Mouse (Mus musculus): Measurements from ENCODE around the gene Gnat1. TPM values are rescaled to one million over a fixed set of nuclear protein-coding genes. Genes with fewer than 3 reads are reported as not detected.
A peak's percentile ranks its signal among the peaks of the same experiment; 100 is the strongest.

The Gnat1 gene
- polyA plus RNA-seq, 1 experiment from 2014 or later: 1.2 TPM

DNA sequence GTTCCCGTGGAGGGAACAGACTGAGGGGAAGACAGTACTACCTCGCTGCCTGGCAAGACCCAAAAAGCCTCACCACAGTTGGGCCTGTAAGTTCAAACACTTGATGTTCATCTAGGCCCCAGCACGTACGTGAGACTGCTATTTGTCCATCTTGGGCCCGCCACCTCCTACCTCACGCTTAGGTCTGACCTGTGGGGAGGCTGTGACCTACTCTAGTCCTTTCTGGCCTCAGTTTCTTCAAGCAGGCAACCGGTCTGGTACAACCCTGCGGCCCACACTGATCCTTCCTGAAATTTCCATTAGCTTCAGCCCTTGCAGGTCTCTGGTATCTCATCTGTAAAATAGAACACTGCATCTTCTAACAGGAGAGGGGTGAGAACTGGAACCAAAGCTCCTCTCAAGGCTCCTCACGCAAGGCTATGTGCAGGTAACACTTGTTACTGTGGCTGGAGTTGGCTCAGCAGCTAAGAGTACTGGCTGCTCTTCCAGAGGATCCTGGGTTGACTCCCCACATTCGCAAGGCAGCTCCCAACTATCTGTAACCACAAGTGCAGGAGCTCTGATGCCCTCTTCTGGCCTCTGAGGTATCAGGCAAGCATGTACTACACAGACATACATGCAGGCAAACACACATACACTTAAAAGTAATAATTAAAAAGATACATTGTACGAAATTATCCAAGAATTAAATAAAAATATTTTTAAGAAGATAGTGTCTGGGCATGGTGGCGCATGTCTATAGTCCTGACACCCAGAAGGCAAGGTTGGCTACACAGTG, 54.0 kb downstream of the Gnat1 start:
- Histone ChIP-seq H3K4me3 (replicated peaks) (no peak overlapping the region), H3K36me3 (replicated peaks) (peaks cover 50% of the 10 kb centered on the region), H3K9ac (no peak overlapping the region; the same call in 1 of the 2 replicates), H3K9me3 (replicated peaks) (no peaks in the 10 kb centered on the region), H3K4me1 (replicated peaks) (peaks cover 72% of the 10 kb centered on the region), H3K27me3 (no peaks in the 10 kb centered on the region), H3K4me2 (peak overlapping the region; percentile 43; the same call in 1 of the 2 replicates), H3K27ac (replicated peaks) (peak overlapping the region; percentile 42)
- no peak for ATAC-seq (ENCODE audit: insufficient read depth)
- WGBS (ENCODE audit: insufficient replicate concordance): 80% methylated on average over 12 of the region's 12 CpGs

GRCm38 (mm10) chr9:107624951-107625350, 54.6 kb downstream of the Gnat1 start:
- 69% methylated on average over 3 of the region's 3 CpGs for WGBS (ENCODE audit: insufficient replicate concordance)
- peaks cover 56% of the 10 kb centered on the region for H3K36me3 ChIP-seq (replicated peaks)
- peak overlapping the region; percentile 27; the same call in 1 of the 2 replicates for H3K4me2 ChIP-seq

GRCm38 (mm10) chr9:107624539-107624938, 55.0 kb downstream of the Gnat1 start:
- no peaks in the 10 kb centered on the region for H3K27me3 ChIP-seq
- no peak for ATAC-seq (ENCODE audit: insufficient read depth)
- H3K9ac ChIP-seq: no peak overlapping the region
- peak overlapping the region; percentile 27; the same call in 1 of the 2 replicates for H3K4me2 ChIP-seq
- H3K4me1 ChIP-seq (replicated peaks): peaks cover 72% of the 10 kb centered on the region
- peak overlapping the region; percentile 42 for H3K27ac ChIP-seq (replicated peaks)
- peaks cover 60% of the 10 kb centered on the region for H3K36me3 ChIP-seq (replicated peaks)
- no peaks in the 10 kb centered on the region for H3K9me3 ChIP-seq (replicated peaks)
- H3K4me3 ChIP-seq (replicated peaks): no peak overlapping the region
- WGBS (ENCODE audit: insufficient replicate concordance): 45% methylated on average over 5 of the region's 5 CpGs

More at GRCm38 (mm10) chr9:107624951-107625350, 54.6 kb downstream of the Gnat1 start:
- peaks cover 72% of the 10 kb centered on the region for H3K4me1 ChIP-seq (replicated peaks)
- H3K27me3 ChIP-seq: no peaks in the 10 kb centered on the region
- H3K9ac ChIP-seq: no peak overlapping the region; the same call in 1 of the 2 replicates
- no peak for ATAC-seq (ENCODE audit: insufficient read depth)
- H3K27ac ChIP-seq (replicated peaks): peak overlapping the region; percentile 42
- no peak overlapping the region for H3K4me3 ChIP-seq (replicated peaks)
- no peaks in the 10 kb centered on the region for H3K9me3 ChIP-seq (replicated peaks)

Other genes with a start within 250 kb of the Gnat1 start
- 15.2 and 15.9 TPM in 2 replicates for gene Tmem115, start 145.8 kb downstream of the Gnat1 start, polyA plus RNA-seq (2015; fragmentation: Nextera tagmentation; extraction: Ambion mirVana)
- gene Cyb561d2, start 137.5 kb downstream of the Gnat1 start, polyA plus RNA-seq (2015; fragmentation: Nextera tagmentation; extraction: Ambion mirVana): 13.1 and 13.2 TPM in 2 replicates
- 11.2 and 13.2 TPM in 2 replicates for gene Nprl2, start 137.5 kb downstream of the Gnat1 start, polyA plus RNA-seq (2015; fragmentation: Nextera tagmentation; extraction: Ambion mirVana)
- 0.64 and 1.0 TPM in 2 replicates for gene Zmynd10, start 132.4 kb downstream of the Gnat1 start, polyA plus RNA-seq (2015; fragmentation: Nextera tagmentation; extraction: Ambion mirVana)
- 15.8 and 18.7 TPM in 2 replicates for gene Rassf1, start 128.2 kb downstream of the Gnat1 start, polyA plus RNA-seq (2015; fragmentation: Nextera tagmentation; extraction: Ambion mirVana)
- gene Tusc2, start 116.5 kb downstream of the Gnat1 start, polyA plus RNA-seq (2015; fragmentation: Nextera tagmentation; extraction: Ambion mirVana): 34.1 and 36.1 TPM in 2 replicates
- 48.8 and 56.3 TPM in 2 replicates for gene Hyal2, start 111.8 kb downstream of the Gnat1 start, polyA plus RNA-seq (2015; fragmentation: Nextera tagmentation; extraction: Ambion mirVana)
- gene Hyal1, start 102.8 kb downstream of the Gnat1 start, polyA plus RNA-seq (2015; fragmentation: Nextera tagmentation; extraction: Ambion mirVana): 3.2 and 4.2 TPM in 2 replicates
- 12.3 and 12.8 TPM in 2 replicates for gene Naa80, start 100.8 kb downstream of the Gnat1 start, polyA plus RNA-seq (2015; fragmentation: Nextera tagmentation; extraction: Ambion mirVana)
- 0.64 TPM in 2 replicates for gene Hyal3, start 98.9 kb downstream of the Gnat1 start, polyA plus RNA-seq (2015; fragmentation: Nextera tagmentation; extraction: Ambion mirVana)
- 161 and 198 TPM in 2 replicates for gene Ifrd2, start 92.1 kb downstream of the Gnat1 start, polyA plus RNA-seq (2015; fragmentation: Nextera tagmentation; extraction: Ambion mirVana)
- 0.74 and 0.77 TPM in 2 replicates for gene Sema3b, start 70.5 kb downstream of the Gnat1 start, polyA plus RNA-seq (2015; fragmentation: Nextera tagmentation; extraction: Ambion mirVana)
- 162 and 167 TPM in 2 replicates for gene Gnai2, start 44.3 kb downstream of the Gnat1 start, polyA plus RNA-seq (2015; fragmentation: Nextera tagmentation; extraction: Ambion mirVana)
- 35.0 and 50.9 TPM in 2 replicates for gene Slc38a3, start 10.2 kb downstream of the Gnat1 start, polyA plus RNA-seq (2015; fragmentation: Nextera tagmentation; extraction: Ambion mirVana)
- 0.76 and 0.92 TPM in 2 replicates for gene Sema3f, start 30.8 kb upstream of the Gnat1 start, polyA plus RNA-seq (2015; fragmentation: Nextera tagmentation; extraction: Ambion mirVana)
- 63.8 and 72.0 TPM in 2 replicates for gene Rbm5, start 91.3 kb upstream of the Gnat1 start, polyA plus RNA-seq (2015; fragmentation: Nextera tagmentation; extraction: Ambion mirVana)
- gene Rbm6, start 193.5 kb upstream of the Gnat1 start, polyA plus RNA-seq (2015; fragmentation: Nextera tagmentation; extraction: Ambion mirVana): 26.1 and 27.7 TPM in 2 replicates
- 3.9 and 5.0 TPM in 2 replicates for gene Mon1a, start 208.4 kb upstream of the Gnat1 start, polyA plus RNA-seq (2015; fragmentation: Nextera tagmentation; extraction: Ambion mirVana)
- gene Mst1r, start 227.2 kb upstream of the Gnat1 start, polyA plus RNA-seq (2015; fragmentation: Nextera tagmentation; extraction: Ambion mirVana): 0.85 and 1.4 TPM in 2 replicates
- gene Actl11, start 248.8 kb upstream of the Gnat1 start, polyA plus RNA-seq (2015; fragmentation: Nextera tagmentation; extraction: Ambion mirVana): not detected in 2 replicates